Mouse (Mus musculus) neural tube, embryonic 13.5 days (tissue): ENCODE data around the gene Kcna7. TPM values are rescaled to one million over a fixed set of nuclear protein-coding genes. Genes with fewer than 3 reads are reported as not detected.

Experiments used
- ATAC-seq: fragments of 200-750 bp; cut with Nextera tagmentation; 2 replicates; pipeline ENCODE4 v1.8.0; 2017; ENCODE audit warnings: low read depth, mild to moderate bottlenecking, moderate TSS enrichment, moderate library complexity
- H3K27ac ChIP-seq: fragments of 300-500 bp; sonication (generic); replicated peaks from 2 replicates; pipeline ENCODE4 v1.5.1; 2015; ENCODE audit warnings: moderate library complexity, mild to moderate bottlenecking, inconsistent platforms
- H3K27me3 ChIP-seq: fragments of 300-500 bp; sonication (generic); 2 replicates; pipeline ENCODE4 v1.6.1; 2015; ENCODE audit warnings: mild to moderate bottlenecking, inconsistent platforms
- H3K36me3 ChIP-seq: fragments of 300-500 bp; sonication (generic); 2 replicates; pipeline ENCODE4 v1.6.1; 2015; ENCODE audit warnings: mild to moderate bottlenecking, inconsistent platforms
- H3K4me1 ChIP-seq: fragments of 300-500 bp; sonication (generic); replicated peaks from 2 replicates; pipeline ENCODE4 v1.6.1; 2015; ENCODE audit warnings: inconsistent platforms
- H3K4me2 ChIP-seq: fragments of 300-500 bp; sonication (generic); 2 replicates; pipeline ENCODE4 v1.6.1; 2015; ENCODE audit warnings: inconsistent platforms, mild to moderate bottlenecking, moderate library complexity
- H3K4me3 ChIP-seq: fragments of 300-500 bp; sonication (generic); 2 replicates; pipeline ENCODE4 v1.5.1; 2015; ENCODE audit warnings: mild to moderate bottlenecking, inconsistent platforms
- H3K9ac ChIP-seq: fragments of 300-500 bp; sonication (generic); 2 replicates; pipeline ENCODE4 v1.6.1; 2015; ENCODE audit warnings: moderate library complexity, mild to moderate bottlenecking, inconsistent platforms
- H3K9me3 ChIP-seq: fragments of 300-500 bp; sonication (generic); 2 replicates; pipeline ENCODE4 v1.6.1; 2016; ENCODE audit warnings: inconsistent platforms
- WGBS: fragments of 180-500 bp; shearing (Covaris S2); methylation state at CpG from one replicate; pipeline ENCODE4 v1.1.7; 2015; 5-methylcytosine and 5-hydroxymethylcytosine counted together
- polyA plus RNA-seq: library from polyadenylated mRNA; unstranded; fragments of >200 nt; fragmentation: Nextera tagmentation; extraction: Ambion mirVana; gene quantifications from 2 replicates; pipeline ENCODE4 v1.2.1, GENCODE M21; 2015

The Kcna7 gene
- polyA plus RNA-seq, 1 experiment from 2014 or later = not detected

DNA sequence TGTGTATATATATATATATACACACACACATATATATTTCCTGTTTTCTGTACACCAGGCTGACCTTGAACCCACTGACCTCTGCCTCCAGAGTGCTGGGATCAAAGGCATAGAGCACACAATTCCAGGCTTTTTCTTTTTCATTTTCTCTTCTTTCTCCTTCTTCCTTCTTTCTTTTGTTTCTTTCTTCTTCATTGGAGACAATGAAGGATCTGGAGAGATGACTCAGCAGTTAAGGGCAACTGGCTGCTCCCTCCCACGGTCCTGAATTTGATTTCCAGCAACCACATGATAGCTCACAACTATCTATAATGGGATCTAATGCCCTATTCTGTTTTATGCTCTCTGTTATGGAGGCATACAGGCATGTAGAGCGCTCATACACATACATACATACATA is 8.7 kb upstream of the Kcna7 start:
- Histone ChIP-seq H3K4me1 (peaks cover 29% of the 10 kb centered on the region), H3K27ac (no peak overlapping the region), H3K4me2 (no peak overlapping the region), H3K27me3 (no peaks in the 10 kb centered on the region), H3K9me3 (no peaks in the 10 kb centered on the region), H3K9ac (no peak overlapping the region), H3K36me3 (peaks cover 11% of the 10 kb centered on the region), H3K4me3 (no peak overlapping the region)
- WGBS = 71% methylated on average over 2 of the region's 2 CpGs
- no peak for ATAC-seq

DNA sequence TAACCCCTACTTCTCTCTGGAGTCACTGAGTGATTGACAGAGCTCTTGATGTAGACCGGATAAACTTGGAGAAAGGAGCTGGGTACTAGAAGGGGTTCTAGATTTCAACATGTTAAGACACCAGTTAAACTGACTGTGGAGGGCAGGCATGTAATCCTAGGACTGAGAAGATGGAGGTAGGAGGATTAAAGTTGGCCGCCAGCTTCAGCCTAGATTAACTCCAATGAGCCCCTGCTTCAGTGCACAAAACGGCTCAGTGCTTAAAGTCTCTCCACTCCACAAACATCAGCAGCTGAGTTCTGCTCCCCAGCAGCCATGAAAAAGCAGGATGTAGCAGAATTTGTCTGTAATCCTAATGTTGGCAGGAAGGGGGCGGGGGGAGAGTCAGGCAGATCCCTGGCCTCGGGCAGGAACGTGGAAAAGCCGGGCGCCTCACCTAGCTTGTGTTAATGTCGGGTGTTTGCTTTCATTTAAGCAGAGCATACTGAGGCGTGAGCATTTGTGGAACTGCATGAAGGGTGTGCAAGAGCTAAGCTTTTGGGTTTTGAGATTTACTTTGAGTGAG is 3.9 kb upstream of the Kcna7 start:
- no peak for ATAC-seq
- peaks cover 5% of the 10 kb centered on the region for H3K4me1 ChIP-seq
- no peak overlapping the region for H3K4me2 ChIP-seq
- no peaks in the 10 kb centered on the region for H3K9me3 ChIP-seq
- 82% methylated on average over 10 of the region's 10 CpGs for WGBS
- H3K36me3 ChIP-seq = no peaks in the 10 kb centered on the region
- no peak overlapping the region for H3K4me3 ChIP-seq
- H3K27me3 ChIP-seq = peaks cover 20% of the 10 kb centered on the region
- H3K27ac ChIP-seq = no peak overlapping the region
- H3K9ac ChIP-seq = no peak overlapping the region

DNA sequence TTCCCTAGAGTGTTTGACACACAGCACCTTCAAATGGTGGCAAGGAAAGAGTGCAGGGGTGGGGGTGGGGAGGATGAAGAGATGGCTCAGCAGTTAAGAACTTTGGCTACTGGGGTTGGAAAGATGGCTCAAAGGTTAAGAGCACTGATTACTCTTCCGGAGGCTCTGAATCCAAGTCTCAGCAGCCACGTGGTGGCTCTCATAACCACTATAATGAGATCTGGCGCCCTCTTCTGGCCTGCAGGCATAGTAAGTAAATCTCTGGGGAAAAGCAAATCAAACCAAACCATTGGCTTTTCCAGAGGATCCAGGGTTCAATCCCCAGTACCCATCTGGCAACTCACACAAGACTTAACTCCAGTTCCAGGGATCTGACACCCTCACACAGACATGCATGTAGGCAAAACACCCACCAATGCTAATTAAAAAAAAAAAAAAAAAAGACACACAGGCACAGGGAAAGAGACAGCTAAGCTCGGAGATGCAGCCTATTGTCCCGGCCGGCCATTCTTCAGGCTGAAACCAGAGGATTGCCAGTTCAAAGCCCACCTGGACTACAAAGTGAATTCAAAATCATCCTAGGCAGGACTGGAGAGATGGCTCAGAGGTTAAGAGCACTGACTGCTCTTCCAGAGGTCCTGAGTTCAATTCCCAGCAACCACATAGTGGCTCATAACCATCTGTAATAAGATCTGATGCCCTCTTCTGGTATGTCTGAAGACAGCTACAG is 1.8 kb upstream of the Kcna7 start:
- peaks cover 41% of the 10 kb centered on the region for H3K27me3 ChIP-seq
- no peak overlapping the region for H3K9ac ChIP-seq
- no peaks in the 10 kb centered on the region for H3K36me3 ChIP-seq
- WGBS = 45% methylated on average over 6 of the region's 6 CpGs
- peaks cover 8% of the 10 kb centered on the region for H3K4me1 ChIP-seq
- H3K27ac ChIP-seq = no peak overlapping the region
- no peak for ATAC-seq
- H3K4me2 ChIP-seq = no peak overlapping the region
- no peaks in the 10 kb centered on the region for H3K9me3 ChIP-seq
- H3K4me3 ChIP-seq = no peak overlapping the region

GRCm38 (mm10) chr7:45406157-45407156 is 1.0 kb downstream of the Kcna7 start:
- no peak overlapping the region for H3K27ac ChIP-seq
- peak overlapping the region; percentile 52; the same call in 1 of the 2 replicates for H3K9ac ChIP-seq
- H3K4me2 ChIP-seq = peak overlapping the region; percentile 52
- peaks cover 68% of the 10 kb centered on the region for H3K27me3 ChIP-seq
- no peaks in the 10 kb centered on the region for H3K9me3 ChIP-seq
- no peaks in the 10 kb centered on the region for H3K36me3 ChIP-seq
- no peak for ATAC-seq
- H3K4me1 ChIP-seq = peaks cover 8% of the 10 kb centered on the region
- 2% methylated on average over 114 of the region's 114 CpGs for WGBS
- peak overlapping the region; percentile 35 for H3K4me3 ChIP-seq

DNA sequence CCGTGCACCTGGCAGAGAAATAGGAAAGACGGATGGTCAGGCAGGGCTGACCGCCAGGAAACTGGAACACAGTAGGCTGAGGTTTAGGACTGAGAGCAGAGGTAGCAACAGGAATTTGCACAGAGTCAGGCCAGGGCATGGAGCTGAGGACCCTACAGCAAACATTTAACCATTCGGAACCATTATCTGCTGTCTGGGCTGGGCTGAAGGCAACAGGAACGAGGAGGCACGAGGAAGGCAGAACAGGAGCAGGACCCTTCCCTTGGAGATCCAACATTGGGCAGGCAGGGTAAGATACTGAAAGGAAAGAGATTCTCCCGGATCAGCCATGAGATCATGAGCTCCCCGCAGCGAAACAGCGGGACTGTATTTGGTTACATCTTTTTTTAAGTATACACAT is 2.4 kb downstream of the Kcna7 start:
- Histone ChIP-seq H3K4me1 (peaks cover 8% of the 10 kb centered on the region), H3K27ac (no peak overlapping the region), H3K36me3 (no peaks in the 10 kb centered on the region), H3K27me3 (peaks cover 82% of the 10 kb centered on the region), H3K4me3 (no peak overlapping the region), H3K9ac (no peak overlapping the region), H3K9me3 (no peaks in the 10 kb centered on the region), H3K4me2 (no peak overlapping the region)
- WGBS = 83% methylated on average over 10 of the region's 10 CpGs
- no peak for ATAC-seq

- Histone ChIP-seq H3K27ac (no peak overlapping the region), H3K9ac (no peak overlapping the region), H3K36me3 (no peaks in the 10 kb centered on the region), H3K4me3 (no peak overlapping the region), H3K4me1 (peaks cover 11% of the 10 kb centered on the region), H3K9me3 (no peaks in the 10 kb centered on the region), H3K4me2 (no peak overlapping the region), H3K27me3 (peaks cover 87% of the 10 kb centered on the region)
- no peak for ATAC-seq
- 74% methylated on average over 7 of the region's 7 CpGs for WGBS
Measured at GRCm38 (mm10) chr7:45408351-45408750, 2.9 kb downstream of the Kcna7 start.

DNA sequence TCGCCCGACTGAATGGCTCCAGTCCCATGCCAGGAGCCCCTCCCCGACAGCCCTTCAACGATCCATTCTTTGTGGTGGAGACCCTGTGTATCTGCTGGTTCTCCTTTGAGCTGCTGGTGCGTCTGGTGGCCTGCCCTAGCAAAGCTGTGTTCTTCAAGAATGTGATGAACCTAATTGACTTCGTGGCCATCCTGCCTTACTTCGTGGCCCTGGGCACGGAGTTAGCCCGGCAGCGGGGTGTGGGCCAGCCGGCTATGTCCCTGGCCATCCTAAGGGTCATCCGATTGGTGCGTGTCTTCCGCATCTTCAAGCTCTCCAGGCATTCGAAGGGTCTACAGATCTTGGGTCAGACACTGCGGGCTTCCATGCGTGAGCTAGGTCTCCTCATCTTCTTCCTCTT is 3.5 kb downstream of the Kcna7 start:
- Histone ChIP-seq H3K4me2 (no peak overlapping the region), H3K36me3 (no peaks in the 10 kb centered on the region), H3K27ac (no peak overlapping the region), H3K27me3 (peaks cover 93% of the 10 kb centered on the region), H3K9me3 (no peaks in the 10 kb centered on the region), H3K4me1 (peaks cover 17% of the 10 kb centered on the region), H3K4me3 (no peak overlapping the region), H3K9ac (no peak overlapping the region)
- no peak for ATAC-seq
- 88% methylated on average over 17 of the region's 17 CpGs for WGBS

GRCm38 (mm10) chr7:45409497-45410163 is 4.2 kb downstream of the Kcna7 start:
- ATAC-seq = no peak
- H3K4me3 ChIP-seq = no peak overlapping the region
- WGBS = 88% methylated on average over 8 of the region's 8 CpGs
- peaks cover 100% of the 10 kb centered on the region for H3K27me3 ChIP-seq
- no peak overlapping the region for H3K9ac ChIP-seq
- peaks cover 22% of the 10 kb centered on the region for H3K4me1 ChIP-seq
- no peak overlapping the region for H3K27ac ChIP-seq
- H3K9me3 ChIP-seq = no peaks in the 10 kb centered on the region
- H3K4me2 ChIP-seq = no peak overlapping the region
- no peaks in the 10 kb centered on the region for H3K36me3 ChIP-seq

GRCm38 (mm10) chr7:45412421-45412820 is 7.0 kb downstream of the Kcna7 start:
- Histone ChIP-seq H3K4me3 (no peak overlapping the region), H3K9me3 (no peaks in the 10 kb centered on the region), H3K4me2 (no peak overlapping the region), H3K36me3 (no peaks in the 10 kb centered on the region), H3K27me3 (peaks cover 100% of the 10 kb centered on the region), H3K4me1 (peaks cover 13% of the 10 kb centered on the region), H3K9ac (no peak overlapping the region), H3K27ac (no peak overlapping the region)
- WGBS = 84% methylated on average over 2 of the region's 2 CpGs
- ATAC-seq = no peak

- H3K27ac ChIP-seq = no peak within 1 kb of the TSS
- WGBS = 2% methylated on average over 45 of the region's 45 CpGs
- H3K9me3 ChIP-seq = no peaks in the 10 kb centered on the region
- peaks cover 13% of the 10 kb centered on the region for H3K4me1 ChIP-seq
- peaks cover 100% of the 10 kb centered on the region for H3K27me3 ChIP-seq
- H3K4me3 ChIP-seq = peak within 1 kb of the TSS; percentile 46
- peak within 1 kb of the TSS; percentile 82 for H3K4me2 ChIP-seq
- H3K9ac ChIP-seq = peak within 1 kb of the TSS; percentile 68
- peak; percentile 34 for ATAC-seq
- no peaks in the 10 kb centered on the region for H3K36me3 ChIP-seq
Measured at GRCm38 (mm10) chr7:45413113-45413863, 7.8 kb downstream of the Kcna7 start, which contains the start of gene Ntf5. Gene Ntf5 (plus strand): TSS chr7:45413695.
